Mouse (Mus musculus): Measurements from ENCODE around the gene Tnfsf11. TPM values are rescaled to one million over a fixed set of nuclear protein-coding genes. Genes with fewer than 3 reads are reported as not detected.
A peak's percentile ranks its signal among the peaks of the same experiment; 100 is the strongest.

The Tnfsf11 gene
- not detected for total RNA-seq (2021)
- long read RNA-seq, experiment 1, result 0 reads
- long read RNA-seq, experiment 2, result 0 reads

DNA sequence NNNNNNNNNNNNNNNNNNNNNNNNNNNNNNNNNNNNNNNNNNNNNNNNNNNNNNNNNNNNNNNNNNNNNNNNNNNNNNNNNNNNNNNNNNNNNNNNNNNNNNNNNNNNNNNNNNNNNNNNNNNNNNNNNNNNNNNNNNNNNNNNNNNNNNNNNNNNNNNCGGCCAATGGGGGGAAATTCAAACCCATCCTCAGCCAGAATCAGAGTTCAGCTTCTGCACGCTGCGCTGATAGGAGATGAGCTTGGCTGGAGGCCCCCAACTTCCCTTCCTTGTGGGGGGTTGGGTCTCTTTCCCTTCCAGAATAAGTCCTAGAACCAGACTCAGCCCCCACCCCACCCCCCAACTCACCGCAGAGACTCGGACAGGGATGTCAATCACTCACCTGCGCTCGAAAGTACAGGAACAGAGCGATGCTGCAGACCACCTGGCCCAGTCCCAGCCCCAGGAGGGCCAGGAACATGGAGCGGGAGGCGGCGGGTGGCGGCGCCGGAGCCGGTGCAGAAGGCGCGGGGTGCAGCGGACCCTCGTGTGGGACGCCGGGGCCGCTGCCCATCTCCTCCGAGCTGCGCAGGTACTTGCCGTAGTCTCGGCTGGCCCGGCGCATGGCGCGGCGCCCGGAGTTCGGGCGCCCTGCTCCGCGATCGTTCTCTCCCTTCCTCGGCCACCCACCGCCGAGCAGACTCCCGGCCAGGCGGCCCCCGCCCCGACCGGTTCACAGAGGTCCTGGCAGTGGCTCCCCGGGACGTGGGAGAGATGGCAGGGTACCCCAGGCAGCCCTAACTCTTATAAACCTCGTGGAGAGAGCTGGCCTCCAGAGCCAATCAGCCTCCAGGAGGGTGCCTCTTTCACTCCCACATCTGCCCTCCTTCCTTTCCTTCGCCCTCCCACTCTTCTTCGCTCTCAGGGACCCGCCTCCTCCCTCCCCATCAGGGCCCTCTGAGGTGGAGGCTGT is at the start of gene Tnfsf11:
Gene Tnfsf11 (minus strand): TSS at position 758 of the 952 bp plus-strand sequence.
- peak within 1 kb of the TSS; percentile 49 for H3K4me3 ChIP-seq

DNA sequence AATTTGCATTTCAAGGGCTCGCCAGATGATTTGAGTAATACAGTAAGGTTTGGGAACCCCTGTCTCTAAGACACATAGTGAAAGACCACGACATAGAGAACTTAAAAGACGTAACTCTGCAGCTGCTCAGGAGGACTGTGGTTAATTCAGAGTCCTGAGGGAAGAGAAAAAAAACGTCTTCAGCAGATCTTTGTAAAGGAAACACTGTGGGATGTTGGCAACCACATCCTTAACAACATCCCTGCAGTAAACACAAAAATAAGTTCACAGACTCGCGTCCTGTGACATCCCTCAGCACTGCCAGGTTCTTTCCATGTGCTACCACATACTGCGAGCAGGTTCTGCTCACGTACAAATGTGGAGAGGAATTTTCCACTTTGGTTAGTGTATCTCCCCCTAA is 48.9 kb upstream of the Tnfsf11 start:
- H3K27ac ChIP-seq, result no peak overlapping the region
- no peak for TF ChIP-seq CTCF (conservative IDR thresholded peaks at IDR 0.05)
- no peak for DNase-seq (ENCODE audit: low spot score in 2 of 2)
- H3K4me3 ChIP-seq, result no peak overlapping the region

More for the DNA sequence above, at the start of gene Tnfsf11:
- no peak for TF ChIP-seq CTCF (conservative IDR thresholded peaks at IDR 0.05)
- no peak within 1 kb of the TSS for H3K27ac ChIP-seq
- DNase-seq (ENCODE audit: low spot score in 2 of 2), result no peak

DNA sequence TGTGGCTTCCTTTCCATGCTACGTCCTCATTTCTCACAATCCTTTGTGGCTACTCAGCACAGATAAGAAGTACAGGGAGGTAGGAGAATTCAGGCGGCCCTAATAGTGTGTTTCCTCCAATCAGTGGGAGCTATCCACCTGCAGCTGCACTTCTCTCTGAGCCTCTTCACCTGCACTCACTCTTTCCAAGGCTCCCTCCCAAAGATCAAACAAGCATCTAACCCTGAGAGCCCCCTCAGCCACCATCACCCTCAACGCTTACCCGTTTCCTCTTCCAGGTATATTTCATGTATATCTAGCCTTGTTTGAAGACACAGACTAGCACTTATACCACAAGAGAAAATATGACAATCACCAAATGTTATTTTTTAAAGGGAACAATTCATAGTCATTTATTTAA is 47.5 kb upstream of the Tnfsf11 start:
- TF ChIP-seq CTCF (conservative IDR thresholded peaks at IDR 0.05), result no peak
- Histone ChIP-seq H3K27ac (no peak overlapping the region), H3K4me3 (no peak overlapping the region)
- DNase-seq (ENCODE audit: low spot score in 2 of 2), result no peak

DNA sequence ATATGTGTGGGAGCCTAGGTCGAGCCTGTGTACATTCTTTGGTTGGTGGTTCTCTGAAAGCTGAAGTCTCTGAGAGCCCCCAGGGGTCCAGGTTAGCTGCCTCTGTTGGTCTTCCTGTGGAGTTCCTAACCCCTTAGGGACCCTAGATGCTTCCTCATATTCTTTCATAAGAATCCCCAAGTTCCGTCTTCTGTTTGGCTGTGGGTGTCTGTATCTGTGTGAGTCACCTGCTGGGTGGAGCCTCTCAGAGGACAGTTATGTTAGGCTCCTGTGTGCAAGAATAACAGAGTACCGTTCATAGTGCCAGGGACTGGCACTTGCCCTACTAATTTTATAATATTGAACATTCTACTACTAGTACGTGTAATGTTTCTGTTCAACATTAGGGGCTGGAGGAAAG is 45.0 kb upstream of the Tnfsf11 start:
- DNase-seq (ENCODE audit: low spot score in 2 of 2), result no peak
- Histone ChIP-seq H3K4me3 (no peak overlapping the region), H3K27ac (no peak overlapping the region)
- TF ChIP-seq CTCF (conservative IDR thresholded peaks at IDR 0.05), result no peak

DNA sequence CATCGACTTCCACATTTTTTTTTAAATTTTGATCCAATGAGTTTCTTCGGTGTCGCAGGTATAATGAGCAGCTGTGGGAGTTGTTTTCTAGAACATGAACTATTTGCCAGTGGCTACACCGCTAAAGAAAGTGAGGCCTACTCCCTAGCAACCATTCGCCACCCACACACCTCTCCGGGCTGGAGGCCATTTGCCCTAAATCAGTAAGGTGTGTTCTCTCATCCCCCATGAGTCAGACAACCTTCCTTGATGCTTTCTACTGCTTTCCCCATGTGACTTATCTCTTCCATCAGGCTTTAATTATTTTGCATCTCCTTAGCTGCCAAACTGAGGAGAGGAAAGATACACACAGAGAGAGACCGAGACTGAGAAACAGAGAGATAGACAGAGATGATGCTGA is 43.7 kb upstream of the Tnfsf11 start:
- no peak for TF ChIP-seq CTCF (conservative IDR thresholded peaks at IDR 0.05)
- H3K27ac ChIP-seq, result no peak overlapping the region
- no peak for DNase-seq (ENCODE audit: low spot score in 2 of 2)
- H3K4me3 ChIP-seq, result no peak overlapping the region

DNA sequence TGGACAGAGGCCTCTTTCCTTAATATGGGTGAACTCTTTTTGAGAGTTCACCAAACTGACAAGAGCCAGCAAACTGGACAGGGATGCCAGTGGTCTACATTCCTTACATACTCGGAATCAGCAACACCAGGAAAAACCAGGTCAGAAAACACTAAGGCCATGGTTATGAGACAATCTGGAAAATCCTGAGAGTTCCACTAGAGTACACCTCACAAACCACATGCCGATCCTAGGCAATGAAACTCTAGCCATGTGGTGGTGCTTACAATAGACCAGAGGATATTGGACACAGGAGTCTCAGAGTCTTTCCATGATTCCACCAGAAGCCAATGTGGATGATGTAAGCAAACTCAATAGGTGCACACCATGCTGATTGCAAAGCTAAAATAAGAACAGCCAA is 39.9 kb upstream of the Tnfsf11 start:
- H3K27ac ChIP-seq, result no peak overlapping the region
- DNase-seq (ENCODE audit: low spot score in 2 of 2), result no peak
- no peak overlapping the region for H3K4me3 ChIP-seq
- no peak for TF ChIP-seq CTCF (conservative IDR thresholded peaks at IDR 0.05)

DNA sequence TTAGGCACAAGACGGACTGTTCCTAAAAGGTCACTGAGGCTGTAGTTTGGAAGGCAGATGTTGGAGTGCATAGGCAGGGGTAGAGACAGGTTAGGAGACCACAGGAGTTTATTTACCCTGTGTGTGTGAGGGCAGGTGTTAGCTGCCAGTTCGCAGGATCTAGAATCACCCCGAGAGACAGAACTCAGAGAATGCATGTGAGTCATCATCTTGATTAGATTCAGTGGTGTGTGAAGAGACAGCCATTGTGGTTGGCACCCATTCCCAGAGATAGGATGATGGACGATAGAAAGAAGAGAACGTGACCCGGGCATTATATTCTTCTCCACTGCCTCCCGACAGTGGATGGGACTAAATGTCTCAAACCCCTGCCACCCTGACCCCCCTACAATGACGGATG is 35.2 kb upstream of the Tnfsf11 start:
- TF ChIP-seq CTCF (conservative IDR thresholded peaks at IDR 0.05), result no peak
- H3K4me3 ChIP-seq, result no peak overlapping the region
- no peak for DNase-seq (ENCODE audit: low spot score in 2 of 2)
- H3K27ac ChIP-seq, result no peak overlapping the region

DNA sequence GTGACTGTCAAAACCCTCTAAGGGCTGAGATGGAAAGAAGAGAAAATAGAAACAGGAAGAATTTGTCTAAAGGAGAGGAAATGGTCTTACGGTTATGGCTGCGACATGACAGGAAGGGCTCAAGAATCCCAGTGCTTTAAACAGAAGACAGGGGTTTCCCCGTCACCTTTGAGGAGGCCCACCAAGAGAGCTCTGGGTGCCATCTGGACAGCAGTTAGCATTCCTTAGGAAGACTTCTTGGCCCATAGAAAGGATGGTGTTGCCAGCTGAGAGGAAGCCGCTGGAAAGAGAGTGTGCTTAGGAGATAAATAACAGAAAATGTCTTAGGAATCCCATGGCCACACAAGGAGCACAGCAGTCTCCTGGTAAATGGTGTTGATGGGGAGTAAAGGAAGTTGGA is 34.3 kb upstream of the Tnfsf11 start:
- H3K4me3 ChIP-seq, result no peak overlapping the region
- no peak for TF ChIP-seq CTCF (conservative IDR thresholded peaks at IDR 0.05)
- no peak for DNase-seq (ENCODE audit: low spot score in 2 of 2)
- no peak overlapping the region for H3K27ac ChIP-seq

DNA sequence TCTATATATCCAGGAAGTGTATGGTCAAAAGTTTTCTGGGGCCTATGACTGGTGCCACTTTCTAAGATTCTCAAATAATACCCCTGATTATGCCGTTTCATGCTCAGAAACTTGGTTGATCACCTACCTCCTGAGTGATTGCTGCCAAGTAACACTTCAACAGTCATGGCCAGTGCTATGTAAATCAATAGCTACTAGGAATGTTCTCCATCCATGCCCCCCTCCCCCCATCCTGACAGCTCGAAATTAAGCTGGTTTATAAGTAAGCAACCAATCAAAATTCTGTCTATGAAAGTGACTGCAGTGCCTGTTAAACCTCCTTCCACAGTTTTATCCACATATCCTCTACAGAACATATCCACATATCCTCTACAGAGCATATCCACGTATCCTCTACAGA is 25.5 kb upstream of the Tnfsf11 start:
- DNase-seq (ENCODE audit: low spot score in 2 of 2), result no peak
- no peak for TF ChIP-seq CTCF (conservative IDR thresholded peaks at IDR 0.05)

DNA sequence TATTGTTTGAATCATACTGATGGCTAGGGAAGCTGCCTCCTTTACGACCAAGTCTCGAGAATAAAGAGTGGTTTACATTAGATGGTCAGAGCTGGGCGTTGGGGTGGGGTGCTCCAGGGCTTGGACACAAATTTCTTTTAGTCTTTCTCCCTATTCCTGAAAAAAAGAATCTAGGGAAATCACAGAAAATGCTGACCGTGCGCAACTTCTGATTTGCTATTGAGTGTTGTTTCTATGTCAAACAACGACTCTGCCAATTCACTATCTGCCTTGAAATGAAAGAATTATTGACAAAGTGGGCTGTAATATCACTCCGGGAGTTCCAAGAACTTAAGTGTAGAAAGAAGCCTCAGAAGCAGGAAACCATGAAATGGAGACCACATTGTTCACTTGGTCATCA is 23.5 kb upstream of the Tnfsf11 start:
- Histone ChIP-seq H3K4me3 (no peak overlapping the region), H3K27ac (no peak overlapping the region)
- TF ChIP-seq CTCF (conservative IDR thresholded peaks at IDR 0.05), result no peak
- DNase-seq (ENCODE audit: low spot score in 2 of 2), result no peak

More for the DNA sequence above, 25.5 kb upstream of the Tnfsf11 start:
- Histone ChIP-seq H3K4me3 (no peak overlapping the region), H3K27ac (no peak overlapping the region)

DNA sequence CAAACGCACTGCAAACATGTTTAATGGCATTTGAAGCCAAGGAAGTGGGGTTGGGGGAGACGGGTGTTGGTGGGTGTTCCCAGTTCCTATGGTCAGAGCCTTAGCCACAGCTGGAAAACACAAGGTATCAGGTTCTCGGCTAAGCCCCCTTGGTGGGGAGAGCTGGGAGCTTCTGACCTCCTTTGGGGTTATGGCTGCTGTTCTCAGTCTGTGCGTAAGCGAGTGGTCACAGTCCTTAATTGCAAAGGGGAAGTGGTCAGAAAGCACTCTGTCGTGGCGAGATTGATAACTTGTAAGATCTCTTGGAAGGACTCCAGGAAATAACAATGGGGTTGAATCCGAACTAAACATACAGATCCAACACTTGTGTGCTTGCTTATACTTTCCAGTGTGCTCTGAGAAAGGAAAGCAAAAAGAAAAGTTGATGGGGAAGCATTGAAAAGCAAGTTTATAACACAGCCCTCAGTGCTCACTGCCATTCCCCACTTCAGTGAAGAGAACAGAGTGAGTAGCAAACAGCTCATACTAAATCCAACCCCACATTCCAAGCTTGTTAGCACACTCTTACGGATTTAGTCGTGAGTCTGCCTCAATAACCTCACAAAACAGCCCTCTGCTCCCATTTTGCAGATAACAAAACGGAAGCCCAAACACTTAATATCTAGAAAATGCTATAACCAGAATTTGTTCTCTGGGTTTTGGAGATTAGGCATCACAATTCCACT is 22.9 kb upstream of the Tnfsf11 start:
- H3K4me3 ChIP-seq, result no peak overlapping the region
- TF ChIP-seq CTCF (conservative IDR thresholded peaks at IDR 0.05), result no peak
- DNase-seq (ENCODE audit: low spot score in 2 of 2), result no peak
- no peak overlapping the region for H3K27ac ChIP-seq

DNA sequence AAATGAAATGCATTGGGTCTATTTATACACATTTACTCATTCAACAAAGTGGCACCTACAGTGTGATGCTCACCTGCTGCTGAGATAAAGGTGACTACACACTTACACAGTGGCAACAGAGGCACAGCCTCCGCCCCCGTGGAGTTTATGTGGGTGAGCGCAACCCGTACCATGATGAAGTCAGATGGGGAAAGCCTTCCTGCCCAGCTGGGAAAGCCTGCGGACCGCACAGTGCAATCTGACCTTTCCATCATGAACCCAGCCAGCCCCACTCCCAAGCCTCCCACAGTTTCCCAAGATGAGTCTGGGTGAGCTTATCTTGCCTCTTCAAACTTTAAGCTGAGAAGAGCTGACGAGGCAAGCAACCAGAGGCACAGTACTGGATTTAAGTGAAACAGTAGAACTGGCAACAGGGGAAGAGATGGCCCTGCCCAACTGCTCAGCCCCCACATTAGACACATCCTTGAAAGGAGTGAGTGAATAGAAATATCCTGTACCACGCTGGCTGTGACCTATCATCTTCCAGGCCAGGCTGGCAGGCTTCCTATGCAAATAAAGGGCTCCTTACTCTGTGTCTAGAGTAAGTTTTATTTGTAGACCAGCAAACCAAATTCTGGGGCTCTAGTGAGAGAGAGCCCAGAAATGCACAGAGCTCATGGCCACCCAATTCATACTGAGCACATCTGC is 22.1 kb upstream of the Tnfsf11 start:
- no peak for DNase-seq (ENCODE audit: low spot score in 2 of 2)
- no peak for TF ChIP-seq CTCF (conservative IDR thresholded peaks at IDR 0.05)
- no peak overlapping the region for H3K4me3 ChIP-seq
- H3K27ac ChIP-seq, result no peak overlapping the region

DNA sequence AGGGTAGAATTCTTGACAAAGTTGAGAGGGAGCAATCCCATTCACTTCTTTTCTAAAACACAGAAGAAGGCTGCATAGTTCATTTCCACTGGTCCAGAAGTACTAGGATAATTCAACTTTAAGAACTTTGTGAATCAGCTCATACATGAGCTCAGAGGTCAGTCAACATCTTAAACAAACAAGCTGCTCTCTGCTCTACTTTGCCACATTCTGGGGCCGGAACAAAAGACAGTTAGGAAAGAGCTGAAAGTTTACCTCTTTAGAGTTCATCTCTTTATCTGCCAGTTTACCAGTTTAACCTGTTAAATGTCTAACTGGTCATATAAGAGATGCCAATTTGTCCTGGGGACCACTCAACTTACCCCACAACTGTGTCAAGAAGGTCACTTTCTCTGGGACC is 15.5 kb upstream of the Tnfsf11 start:
- Histone ChIP-seq H3K27ac (no peak overlapping the region), H3K4me3 (no peak overlapping the region)
- DNase-seq (ENCODE audit: low spot score in 2 of 2), result no peak
- no peak for TF ChIP-seq CTCF (conservative IDR thresholded peaks at IDR 0.05)

Measured in layer of hippocampus, adult 2 months (tissue).